Mouse (Mus musculus): Measurements from ENCODE around the gene Tiparp.

The Tiparp gene

DNA sequence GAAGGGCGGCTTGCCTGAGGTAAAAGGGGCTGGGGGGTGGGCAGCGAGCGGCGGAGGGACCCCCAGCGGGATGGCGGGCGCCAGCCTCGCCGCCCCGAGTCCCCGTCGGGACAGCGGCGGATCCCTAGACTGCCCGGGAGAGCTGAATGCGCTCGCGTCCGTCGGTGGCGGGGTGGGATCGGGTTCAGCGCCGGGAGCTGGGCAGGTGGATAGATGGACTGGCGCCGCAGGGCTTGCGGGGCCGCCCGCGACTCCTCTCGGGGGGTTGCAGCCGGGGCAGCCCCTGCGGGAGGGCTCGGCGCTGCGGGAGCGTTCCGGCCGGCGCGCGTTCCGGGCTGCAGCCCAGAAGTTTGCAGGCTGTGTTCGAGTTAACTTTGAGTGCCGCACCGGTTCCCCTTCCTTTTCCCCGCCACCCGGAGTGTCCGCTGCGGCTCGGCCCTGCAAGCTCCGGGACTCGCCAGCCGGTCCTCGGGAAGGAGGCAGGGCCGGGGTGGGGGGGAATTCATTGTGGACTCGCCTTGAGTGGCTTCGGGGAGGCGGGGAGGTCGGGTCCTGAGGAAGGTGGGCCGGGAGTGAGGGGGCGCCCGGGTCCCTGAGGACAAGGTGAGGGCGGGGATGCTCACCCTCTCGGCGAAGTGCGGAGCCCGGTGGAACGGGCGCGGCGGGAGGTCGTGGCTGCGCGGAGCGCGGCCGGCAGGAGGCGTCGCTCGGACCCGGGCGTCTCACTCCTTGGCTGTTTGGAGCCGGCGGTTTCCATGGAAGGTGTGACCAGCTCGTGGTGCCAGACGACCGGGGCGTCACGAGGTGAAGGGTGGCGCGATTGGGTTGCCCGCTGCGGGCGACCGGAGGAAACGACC lies 632 bp downstream of the Tiparp start:
- in situ Hi-C loops (cut with MboI, MseI) = loop anchor here (5.0 to 25.0 kb wide), 4 partner anchors 58 to 1567 kb away; partner anchors contain the start of gene Slc33a1 (in 1 of the 2)

DNA sequence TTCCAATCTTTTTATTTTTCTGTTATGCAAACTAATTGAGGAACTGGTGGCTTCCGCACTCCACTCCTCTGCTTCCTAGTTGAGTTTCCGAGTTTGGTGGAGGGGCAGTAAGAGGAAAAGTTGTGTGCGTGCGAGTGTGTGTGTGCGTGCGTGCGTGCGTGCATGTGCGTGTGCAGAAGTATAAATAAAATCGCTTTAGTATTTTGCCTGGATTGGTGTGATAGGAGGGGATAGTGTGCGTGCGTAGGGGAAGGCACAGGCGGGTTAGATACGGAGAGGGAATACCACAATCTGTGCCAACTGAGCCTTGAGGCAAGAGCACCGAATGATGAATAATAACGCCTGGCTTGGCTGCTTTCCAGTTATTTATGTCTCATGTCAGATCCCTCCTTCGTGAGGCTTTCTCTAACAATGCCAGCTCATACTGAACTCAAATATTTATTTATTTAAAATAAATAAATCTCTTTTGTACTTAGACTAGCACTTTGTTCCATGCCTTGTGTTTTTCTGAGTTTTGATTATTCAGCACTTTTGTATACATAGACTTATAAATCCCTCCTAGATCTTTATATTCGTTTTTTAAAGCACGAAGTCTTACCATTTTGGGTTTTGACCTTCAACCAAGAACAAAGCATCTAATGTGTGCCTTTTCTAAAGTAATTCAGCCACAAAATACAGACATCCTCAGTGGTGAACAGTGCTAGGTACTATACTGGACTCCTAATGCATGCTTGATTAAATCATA lies 1.4 kb downstream of the Tiparp start:
- in situ Hi-C loops (cut with MboI, MseI) = loop anchor here (5.0 to 25.0 kb wide), 5 partner anchors 58 to 1567 kb away; partner anchors contain the start of gene Slc33a1 (in 1 of the 2)

DNA sequence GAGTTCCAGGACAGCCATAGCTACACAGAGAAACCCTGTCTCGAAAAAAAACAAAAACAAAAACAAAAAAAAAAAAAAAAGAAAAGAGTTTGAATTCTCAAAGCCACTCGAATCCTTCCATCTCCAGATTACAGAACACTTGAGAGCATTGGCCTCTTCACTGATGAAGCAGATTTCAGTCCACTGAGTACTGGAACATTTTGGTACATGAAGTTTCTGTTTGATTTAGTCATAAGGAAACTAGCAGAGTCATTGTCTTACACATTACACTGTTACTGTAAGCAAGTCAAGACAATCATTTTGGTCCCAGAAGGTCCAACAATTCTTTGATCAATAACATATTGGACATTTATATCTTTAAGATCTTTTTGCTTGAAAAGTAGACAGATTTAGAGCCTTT lies 4.8 kb downstream of the Tiparp start:
- in situ Hi-C loops (cut with MboI, MseI) = loop anchor here in 1 of 2 experiments (5.0 to 25.0 kb wide), 2 partner anchors 129 to 1571 kb away; partner anchors contain the start of gene Slc33a1

DNA sequence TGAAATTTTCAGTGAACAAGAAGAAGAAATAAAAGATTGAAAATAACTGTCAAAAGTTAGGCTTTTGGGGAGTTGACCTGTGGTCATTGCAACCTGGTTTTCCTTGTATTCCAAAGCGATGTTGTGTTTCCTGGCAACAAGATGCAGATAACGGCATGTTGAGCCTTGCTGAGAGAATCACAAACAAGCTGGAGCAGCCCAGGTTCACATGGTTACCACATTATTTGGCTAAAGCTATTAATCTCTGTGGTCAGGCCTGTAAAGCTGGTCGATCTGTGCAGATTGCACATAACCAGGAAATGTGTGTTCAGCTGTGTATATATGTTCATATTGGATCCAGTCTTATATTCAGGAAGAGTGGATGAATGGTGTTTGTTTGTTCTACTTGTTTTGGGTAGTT lies 5.4 kb downstream of the Tiparp start:
- in situ Hi-C loops (cut with MboI, MseI) = loop anchor here in 1 of 2 experiments (5.0 to 25.0 kb wide), 2 partner anchors 129 to 1571 kb away; partner anchors contain the start of gene Slc33a1

DNA sequence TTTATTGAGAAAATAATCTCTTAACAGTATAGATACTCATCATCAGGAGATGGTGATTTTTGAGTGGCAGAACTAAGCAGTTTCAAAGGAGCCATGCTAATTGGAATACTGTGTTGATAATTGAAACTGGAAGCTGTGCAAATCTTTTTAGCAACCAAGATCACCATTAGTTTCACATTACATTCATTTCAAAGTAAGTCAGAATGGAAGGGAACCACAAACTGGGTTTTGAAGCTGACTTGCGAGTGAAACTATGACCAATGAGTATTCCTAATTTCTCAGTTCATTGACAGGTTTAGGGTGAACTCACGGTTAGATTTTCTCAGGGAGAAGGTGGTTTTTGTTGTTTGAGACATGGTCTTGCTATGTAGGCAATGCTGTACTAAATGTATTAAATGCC lies 6.3 kb downstream of the Tiparp start:
- in situ Hi-C loops (cut with MboI, MseI) = loop anchor here in 1 of 2 experiments (5.0 to 25.0 kb wide), 2 partner anchors 128 to 1572 kb away; partner anchors contain the start of gene Slc33a1

DNA sequence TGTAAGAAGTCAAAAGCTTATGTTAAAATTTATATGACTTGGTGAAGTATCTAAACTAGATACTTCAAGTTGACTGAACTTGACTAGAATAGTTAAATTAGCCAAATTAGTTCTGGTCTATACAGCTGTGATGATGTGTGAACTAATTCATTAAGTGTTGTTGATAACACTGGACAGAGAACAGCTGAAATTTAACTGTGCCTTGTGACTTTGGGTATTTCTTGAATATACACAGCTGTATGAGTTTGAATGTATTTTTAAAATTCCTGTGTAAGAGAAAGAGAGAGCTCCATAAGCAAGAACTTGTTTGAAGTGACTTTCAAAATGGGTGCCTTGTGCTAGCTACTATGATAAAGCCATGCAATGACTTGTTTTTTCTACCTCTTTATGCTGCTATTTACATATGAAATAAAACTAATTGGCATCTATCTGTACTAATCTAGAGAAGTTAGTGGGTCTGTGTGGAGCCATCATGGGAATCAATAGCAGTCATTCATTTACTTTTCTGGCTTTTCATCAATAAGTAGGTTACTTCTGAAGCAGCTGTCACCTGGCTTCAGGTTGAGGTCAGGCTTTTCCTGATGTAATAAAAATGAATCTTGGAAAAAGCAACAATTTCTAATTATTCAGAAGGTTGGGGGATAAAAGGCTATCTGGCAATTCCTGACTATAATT lies 7.0 kb downstream of the Tiparp start:
- in situ Hi-C loops (cut with MboI, MseI) = loop anchor here in 1 of 2 experiments (25.0 kb wide), 1 partner anchor 1573 kb away; the partner anchor contains the start of gene Slc33a1

DNA sequence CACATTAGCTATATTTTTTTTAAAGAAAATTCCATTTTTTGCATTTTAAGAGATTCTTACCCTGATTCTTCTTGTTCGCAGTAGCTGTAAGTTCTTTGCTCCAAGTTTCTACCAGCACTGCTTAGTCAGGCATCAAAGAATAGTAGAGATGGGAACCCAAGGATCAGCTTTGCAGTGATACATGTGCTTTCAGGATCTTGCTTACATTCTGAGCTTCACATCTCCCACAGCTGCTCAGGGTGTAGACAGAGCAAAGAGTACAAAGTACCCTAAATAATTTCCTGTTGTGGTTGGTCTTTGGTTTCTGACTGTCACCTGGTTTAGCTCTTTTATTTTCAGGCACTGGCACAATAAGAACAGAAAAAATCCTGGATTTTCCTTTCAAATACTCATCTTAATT lies 9.1 kb downstream of the Tiparp start:
- in situ Hi-C loops (cut with MboI, MseI) = loop anchor here in 1 of 2 experiments (25.0 kb wide), 1 partner anchor 1575 kb away; the partner anchor contains the start of gene Slc33a1

DNA sequence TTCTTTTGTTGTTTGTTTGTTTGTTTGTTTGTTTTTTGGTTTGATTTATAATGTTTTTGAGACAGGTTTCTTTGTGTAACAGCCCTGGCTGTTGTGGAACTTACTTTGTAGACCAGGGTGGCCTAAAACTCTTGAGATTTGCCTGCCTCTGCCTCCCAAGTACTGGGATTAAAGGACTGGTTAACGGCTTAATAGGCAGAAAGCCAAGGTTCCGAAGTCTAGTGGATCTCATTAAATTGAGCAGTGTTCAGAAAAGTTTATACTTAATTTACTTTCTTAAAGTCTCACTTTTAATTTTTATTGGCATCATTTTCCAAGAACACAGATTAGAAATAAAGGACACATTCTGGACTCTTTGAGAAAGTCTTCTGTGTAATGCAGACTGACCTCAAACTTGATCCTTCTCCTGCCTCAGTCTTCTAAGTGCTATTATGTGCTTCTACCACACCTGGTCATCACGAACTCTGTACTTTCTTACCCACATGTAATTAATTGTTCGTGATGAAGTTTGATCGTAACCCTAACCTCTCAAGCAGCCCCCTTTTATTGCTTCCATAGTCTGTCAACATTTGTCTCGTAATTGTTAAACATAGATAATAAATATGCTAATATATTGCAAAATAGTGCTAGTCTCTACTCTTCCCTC lies 12.8 kb downstream of the Tiparp start:
- in situ Hi-C loops (cut with MboI, MseI) = loop anchor here in 1 of 2 experiments (25.0 kb wide), 1 partner anchor 1579 kb away; the partner anchor contains the start of gene Slc33a1

DNA sequence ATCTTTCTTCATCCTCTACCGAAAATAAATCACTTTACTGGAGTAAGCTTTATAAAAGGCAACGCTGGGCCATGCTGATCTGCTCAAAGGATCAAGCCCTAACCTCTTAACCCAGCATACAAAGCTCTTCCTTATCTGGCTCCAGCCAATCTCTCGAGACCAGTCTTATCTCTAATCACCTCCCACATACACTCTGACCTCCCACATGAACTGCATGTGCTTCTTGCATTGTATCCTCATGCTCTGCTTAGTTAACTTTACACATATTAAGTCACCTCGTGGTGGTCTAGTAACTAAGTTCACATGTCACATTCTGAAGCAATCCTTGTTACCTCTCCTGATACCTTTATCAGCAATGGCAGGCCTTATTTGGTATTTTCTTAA lies 13.3 kb downstream of the Tiparp start:
- in situ Hi-C loops (cut with MboI, MseI) = loop anchor here in 1 of 2 experiments (25.0 kb wide), 1 partner anchor 1579 kb away; the partner anchor contains the start of gene Slc33a1

DNA sequence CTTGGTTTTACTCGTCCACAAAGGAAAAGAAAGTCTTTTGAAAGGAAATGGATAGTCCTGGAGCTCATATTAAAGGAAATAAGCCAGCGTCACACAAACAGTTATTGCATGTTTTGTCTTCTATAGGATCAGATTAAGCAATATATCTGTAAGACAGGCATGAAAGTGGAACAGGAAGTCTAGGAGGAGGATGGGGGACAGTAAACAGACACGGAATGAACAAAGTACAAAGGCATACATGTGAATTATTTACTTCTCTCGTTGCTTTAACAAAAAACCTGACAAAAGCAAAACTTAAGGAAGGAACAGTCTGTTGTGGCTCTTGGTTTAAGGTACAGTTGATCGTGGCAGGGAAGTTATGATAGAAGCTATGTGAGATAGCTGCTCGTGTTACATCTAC lies 21.6 kb downstream of the Tiparp start:
- in situ Hi-C loops (cut with MboI, MseI) = loop anchor here in 1 of 2 experiments (25.0 kb wide), 1 partner anchor 1587 kb away; the partner anchor contains the start of gene Slc33a1

DNA sequence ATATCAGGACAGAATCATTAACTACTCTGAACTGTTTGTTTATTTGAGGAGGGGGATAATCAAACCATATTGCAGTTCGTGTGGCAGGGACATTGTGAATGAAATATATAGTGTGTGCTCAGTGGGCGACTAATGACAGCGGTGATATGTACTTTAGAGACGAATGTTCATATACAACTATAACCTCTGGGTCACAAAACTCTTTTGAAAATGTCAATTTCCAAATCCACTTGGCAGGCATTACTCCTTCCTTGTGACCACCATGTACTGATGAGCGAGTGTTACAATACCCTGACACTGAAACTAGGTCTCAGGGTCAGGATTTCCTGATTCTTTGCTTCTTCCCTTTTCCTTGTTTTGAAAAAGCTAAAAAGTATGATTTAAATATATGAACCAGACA lies 22.9 kb downstream of the Tiparp start:
- in situ Hi-C loops (cut with MboI, MseI) = no loop called here

DNA sequence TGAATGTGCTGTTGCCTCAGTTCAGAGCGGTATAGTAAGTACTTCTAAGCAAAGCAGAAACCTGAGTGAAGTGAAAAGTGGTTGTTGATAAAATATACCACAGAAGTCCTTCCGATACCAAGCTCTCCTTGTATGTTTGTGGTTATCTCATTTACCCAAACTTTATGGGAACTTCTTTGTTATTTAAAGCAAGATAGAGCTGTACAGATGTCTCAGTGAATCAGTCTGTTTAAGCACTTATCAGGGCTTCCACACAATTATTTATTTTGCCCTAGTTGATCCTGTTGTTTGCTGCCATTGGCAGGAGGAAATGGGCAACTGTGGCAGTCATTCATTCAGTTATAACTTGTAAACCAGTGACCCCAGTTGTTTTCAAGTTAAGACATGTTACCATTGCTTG lies 26.4 kb downstream of the Tiparp start:
- in situ Hi-C loops (cut with MboI, MseI) = no loop called here

DNA sequence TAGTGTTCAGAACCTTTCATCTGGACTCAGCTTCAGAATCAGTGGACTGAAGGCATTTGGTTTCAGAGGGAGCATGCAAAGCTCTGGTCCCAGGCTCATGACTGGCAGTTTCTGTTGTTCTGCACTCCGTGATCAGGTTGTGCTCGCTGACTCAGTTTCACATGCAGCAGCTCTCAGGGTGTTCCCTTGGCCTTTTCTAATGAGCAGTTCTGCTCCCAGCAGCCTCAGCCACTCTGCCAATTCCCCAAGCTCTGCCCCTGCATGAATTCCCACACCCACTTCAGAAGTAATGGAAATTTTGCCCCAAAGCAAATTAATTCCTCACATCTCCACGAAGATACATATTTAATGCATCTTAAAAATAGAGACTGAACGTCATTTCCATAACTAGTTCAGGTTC lies 30.5 kb downstream of the Tiparp start:
- in situ Hi-C loops (cut with MboI, MseI) = no loop called here

DNA sequence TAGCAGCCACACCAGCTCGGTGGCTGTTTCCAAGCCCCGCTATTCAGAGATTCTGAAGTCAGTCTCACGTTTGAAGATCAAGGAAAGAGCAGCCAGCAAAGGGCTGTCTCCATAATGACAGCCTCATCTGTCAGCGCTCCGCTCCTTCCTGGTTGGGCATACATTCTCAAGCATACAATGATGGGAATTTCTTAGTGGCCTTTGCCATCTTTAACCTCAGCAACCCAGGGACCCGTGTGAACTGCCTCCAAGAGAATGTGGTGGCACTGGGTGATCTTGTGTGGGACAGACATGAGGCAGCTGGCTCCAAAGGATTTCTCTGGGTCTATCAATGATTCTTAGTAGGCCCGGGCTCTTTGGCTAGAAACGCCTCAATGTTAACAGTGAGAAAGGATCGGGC lies 34.0 kb downstream of the Tiparp start:
- in situ Hi-C loops (cut with MboI, MseI) = loop anchor here in 1 of 2 experiments (10.0 kb wide), 1 partner anchor 707 kb away; no protein-coding TSS in a partner anchor

DNA sequence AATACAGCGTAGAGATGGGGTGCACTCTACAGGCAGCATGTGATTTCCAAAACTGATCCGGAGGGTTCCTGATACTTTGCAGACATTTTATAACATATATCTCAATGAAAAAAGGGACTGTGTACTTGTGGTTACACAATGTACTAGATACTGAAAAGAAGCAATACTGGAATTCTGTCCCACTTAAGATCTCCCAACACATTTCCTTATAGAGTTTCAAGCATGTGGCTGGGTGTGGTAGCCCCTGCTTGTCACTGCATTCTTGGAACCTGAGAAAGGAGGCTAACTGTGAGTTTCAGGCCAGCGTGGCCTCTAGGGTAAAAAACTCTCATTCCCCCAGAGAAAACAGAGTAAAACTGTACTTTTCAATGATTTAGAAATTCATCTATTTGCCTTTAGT lies 34.5 kb downstream of the Tiparp start:
- in situ Hi-C loops (cut with MboI, MseI) = loop anchor here in 1 of 2 experiments (10.0 kb wide), 1 partner anchor 708 kb away; no protein-coding TSS in a partner anchor

DNA sequence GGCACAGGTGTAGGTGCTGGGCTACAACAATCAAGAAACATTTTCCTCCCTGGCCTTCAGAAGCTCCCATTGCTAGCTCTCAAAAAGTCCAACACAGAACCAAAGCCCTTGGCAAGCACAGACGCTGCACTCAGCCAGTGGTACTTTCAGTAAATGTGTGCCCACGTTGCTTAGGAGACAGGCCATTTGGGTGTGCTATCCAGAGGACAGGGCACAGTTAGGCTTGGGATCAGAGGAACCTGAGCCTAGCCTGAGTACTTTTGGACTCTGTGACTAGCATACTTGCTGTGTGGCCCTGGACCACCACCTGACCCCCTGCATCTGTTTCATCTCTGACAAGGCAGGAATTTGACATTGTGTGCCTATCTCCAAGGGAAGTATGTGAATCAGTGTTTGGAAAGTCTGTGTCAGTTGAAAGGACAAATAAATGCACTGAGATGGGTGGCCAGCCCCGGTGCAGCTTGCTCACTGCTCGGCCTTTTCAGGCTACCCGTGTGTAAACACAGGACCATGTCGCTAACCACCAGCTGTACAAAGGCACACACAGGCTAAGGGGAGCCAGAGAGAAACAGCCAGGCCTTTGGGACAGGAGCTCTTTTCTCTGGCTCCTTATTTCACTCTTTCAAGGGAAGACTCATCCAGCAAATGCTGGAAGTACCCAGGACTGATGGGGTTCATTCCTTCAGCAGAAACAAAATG lies 35.9 kb downstream of the Tiparp start:
- in situ Hi-C loops (cut with MboI, MseI) = loop anchor here in 1 of 2 experiments (10.0 kb wide), 1 partner anchor 709 kb away; no protein-coding TSS in a partner anchor

DNA sequence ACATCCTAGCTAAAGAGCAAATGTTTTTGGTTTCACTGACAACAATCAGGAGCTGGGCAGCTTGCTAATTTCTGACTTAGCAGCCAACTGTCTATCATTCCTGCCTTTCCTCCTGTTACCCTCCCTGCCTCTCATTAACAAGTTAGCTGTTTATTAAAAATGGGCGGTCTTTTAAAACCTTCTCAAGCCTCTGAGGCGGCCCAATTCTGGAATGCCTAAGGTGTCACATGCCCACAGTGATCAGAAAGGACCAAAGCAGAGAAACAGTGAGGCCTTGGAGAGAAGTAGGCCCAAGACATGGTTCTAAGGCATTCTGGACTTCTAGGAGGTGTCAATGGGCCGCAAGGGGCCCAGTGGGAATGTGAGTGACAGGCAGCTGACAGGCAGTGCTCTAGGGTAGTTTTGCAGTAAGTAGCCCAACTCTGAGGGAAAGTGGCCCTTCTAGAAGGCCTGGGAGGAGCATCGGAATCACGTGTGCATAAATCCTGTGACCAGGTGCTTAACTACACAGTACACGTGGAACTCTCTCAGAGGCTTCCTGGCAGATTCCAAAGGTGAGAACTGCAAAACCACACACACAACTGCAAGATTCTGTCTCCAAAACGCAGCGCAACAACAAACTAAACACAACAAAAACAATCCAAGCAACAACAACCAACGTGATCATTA lies 37.6 kb downstream of the Tiparp start:
- in situ Hi-C loops (cut with MboI, MseI) = loop anchor here in 1 of 2 experiments (10.0 kb wide), 1 partner anchor 711 kb away; no protein-coding TSS in a partner anchor

DNA sequence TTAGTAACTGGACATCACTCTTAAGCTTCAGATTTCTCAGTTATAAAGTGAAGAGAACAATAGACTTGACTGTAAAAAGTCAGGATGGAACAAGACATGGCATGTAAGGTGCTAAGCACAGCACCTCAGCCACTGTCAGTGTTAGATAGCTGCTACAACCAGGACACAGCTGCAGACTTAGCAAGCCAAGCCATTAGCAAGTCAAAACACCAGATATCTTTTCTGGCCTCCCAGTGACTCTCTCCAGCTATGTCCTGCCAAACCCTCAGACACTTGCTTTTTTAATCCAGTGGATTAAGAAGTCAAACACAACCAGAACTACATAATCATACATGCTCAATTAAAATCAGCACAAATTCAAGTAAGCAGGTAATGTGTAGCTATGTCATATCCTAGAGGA lies 41.7 kb downstream of the Tiparp start:
- in situ Hi-C loops (cut with MboI, MseI) = loop anchor here in 1 of 2 experiments (10.0 kb wide), 1 partner anchor 715 kb away; no protein-coding TSS in a partner anchor

DNA sequence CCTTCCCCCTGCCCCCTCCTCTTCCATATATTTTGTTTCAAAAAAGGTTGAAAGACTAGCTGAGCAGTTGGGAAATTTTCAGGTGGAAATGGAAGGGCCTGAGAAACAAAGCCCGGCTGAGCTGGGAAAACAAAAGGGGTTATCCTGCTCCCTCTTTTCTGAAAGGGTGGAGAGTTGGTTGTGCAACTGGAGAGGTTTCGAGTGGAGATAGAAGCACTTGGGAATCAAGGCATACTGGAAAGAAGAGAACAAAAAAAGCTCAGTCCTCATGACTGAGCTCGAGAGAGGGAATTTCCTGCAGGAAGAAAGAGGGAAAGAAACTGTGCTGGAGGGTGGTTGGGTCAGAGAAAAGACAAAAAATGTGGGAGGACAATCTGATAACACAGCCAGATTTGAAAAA lies 45.3 kb downstream of the Tiparp start:
- in situ Hi-C loops (cut with MboI, MseI) = no loop called here
